Mouse (Mus musculus): ENCODE results near the gene Icosl.
"Not testable (repeated sequence)": the region's sequence is repeated elsewhere in the genome, so short reads cannot be mapped to it uniquely, and the experiment has no call there.

The Icosl gene

GRCm38 (mm10) chr10:78069101-78070011 lies at the start of gene Icosl:
TSS of gene Icosl (plus strand) at chr10:78069302.
- peak; percentile 42 for DNase-seq

GRCm38 (mm10) chr10:78019984-78020383 lies 49.1 kb upstream of the Icosl start:
- not testable (repeated sequence) for DNase-seq

GRCm38 (mm10) chr10:78025453-78025852 lies 43.6 kb upstream of the Icosl start:
- not testable (repeated sequence) for DNase-seq

GRCm38 (mm10) chr10:78028129-78028528 lies 41.0 kb upstream of the Icosl start:
- DNase-seq: peak; percentile 50

GRCm38 (mm10) chr10:78029080-78029479 lies 40.0 kb upstream of the Icosl start:
- DNase-seq: no peak

- DNase-seq: no peak
Measured at GRCm38 (mm10) chr10:78031987-78032386, 37.1 kb upstream of the Icosl start.

- DNase-seq: no peak
Measured at GRCm38 (mm10) chr10:78037139-78037538, 32.0 kb upstream of the Icosl start.

GRCm38 (mm10) chr10:78041647-78042046 lies 27.5 kb upstream of the Icosl start, which contains the start of gene Dnmt3l:
TSS of gene Dnmt3l (plus strand) at chr10:78041947.
- DNase-seq: no peak

- DNase-seq: no peak
Measured at GRCm38 (mm10) chr10:78042096-78042495, 27.0 kb upstream of the Icosl start.

GRCm38 (mm10) chr10:78042697-78043405 lies 26.3 kb upstream of the Icosl start:
- peak; percentile 30 for DNase-seq

- peak; percentile 42 for DNase-seq
Measured at GRCm38 (mm10) chr10:78043406-78043836, 25.7 kb upstream of the Icosl start, which contains the start of gene Aire. TSS of gene Aire (minus strand) at chr10:78043610.

- DNase-seq: no peak
Measured at GRCm38 (mm10) chr10:78044531-78044930, 24.6 kb upstream of the Icosl start.

- no peak for DNase-seq
Measured at GRCm38 (mm10) chr10:78046388-78046787, 22.7 kb upstream of the Icosl start.

GRCm38 (mm10) chr10:78048061-78048730 lies 20.9 kb upstream of the Icosl start:
- DNase-seq: no peak

GRCm38 (mm10) chr10:78049519-78050035 lies 19.5 kb upstream of the Icosl start:
- DNase-seq: no peak

GRCm38 (mm10) chr10:78054633-78055565 lies 14.2 kb upstream of the Icosl start:
- DNase-seq: no peak

- no peak for DNase-seq
Measured at GRCm38 (mm10) chr10:78057056-78057455, 12.0 kb upstream of the Icosl start.

GRCm38 (mm10) chr10:78063122-78063521 lies 6.0 kb upstream of the Icosl start:
- no peak for DNase-seq

GRCm38 (mm10) chr10:78067226-78067625 lies 1.9 kb upstream of the Icosl start:
- DNase-seq: no peak

GRCm38 (mm10) chr10:78068541-78068940 lies 561 bp upstream of the Icosl start:
- DNase-seq: no peak

- no peak for DNase-seq
Measured at GRCm38 (mm10) chr10:78074151-78074550, 5.0 kb downstream of the Icosl start.

GRCm38 (mm10) chr10:78074977-78075376 lies 5.9 kb downstream of the Icosl start:
- DNase-seq: no peak

Data from right cerebral cortex, adult 18-20 months (tissue).